Mouse (Mus musculus) layer of hippocampus, adult 9-11 months (tissue): Measurements from ENCODE around the gene Polr2b.

Experiments
- DNase-seq: peaks from one replicate; pipeline ENCODE4 v3.0.0; 2022

Polr2b gene

GRCm38 (mm10) chr5:77366313-77366712 is 56.4 kb downstream of the Polr2b start:
- DNase-seq: no peak

- no peak for DNase-seq
Observed at GRCm38 (mm10) chr5:77367145-77367544, 57.2 kb downstream of the Polr2b start.

- DNase-seq: no peak
Observed at GRCm38 (mm10) chr5:77367682-77368081, 57.7 kb downstream of the Polr2b start.

- DNase-seq: no peak
Observed at GRCm38 (mm10) chr5:77368194-77368593, 58.2 kb downstream of the Polr2b start.

- DNase-seq: no peak
Observed at GRCm38 (mm10) chr5:77369394-77369793, 59.4 kb downstream of the Polr2b start.

- no peak for DNase-seq
Observed at GRCm38 (mm10) chr5:77370378-77370892, 60.5 kb downstream of the Polr2b start.

GRCm38 (mm10) chr5:77372242-77372641 is 62.3 kb downstream of the Polr2b start:
- no peak for DNase-seq

GRCm38 (mm10) chr5:77372778-77373177 is 62.8 kb downstream of the Polr2b start:
- no peak for DNase-seq

- no peak for DNase-seq
Observed at GRCm38 (mm10) chr5:77374945-77375344, 65.0 kb downstream of the Polr2b start.

- no peak for DNase-seq
Observed at GRCm38 (mm10) chr5:77375546-77375945, 65.6 kb downstream of the Polr2b start.

GRCm38 (mm10) chr5:77378027-77378426 is 68.1 kb downstream of the Polr2b start:
- DNase-seq: no peak

GRCm38 (mm10) chr5:77379434-77380135 is 69.6 kb downstream of the Polr2b start:
- DNase-seq: no peak

- no peak for DNase-seq
Observed at GRCm38 (mm10) chr5:77380321-77380901, 70.5 kb downstream of the Polr2b start.

GRCm38 (mm10) chr5:77381283-77381682 is 71.3 kb downstream of the Polr2b start:
- DNase-seq: no peak

GRCm38 (mm10) chr5:77381686-77382085 is 71.7 kb downstream of the Polr2b start:
- DNase-seq: no peak

GRCm38 (mm10) chr5:77383799-77384554 is 74.0 kb downstream of the Polr2b start:
- no peak for DNase-seq

GRCm38 (mm10) chr5:77384724-77385123 is 74.8 kb downstream of the Polr2b start:
- DNase-seq: no peak

- DNase-seq: no peak
Observed at GRCm38 (mm10) chr5:77385221-77385620, 75.3 kb downstream of the Polr2b start.

- DNase-seq: no peak
Observed at GRCm38 (mm10) chr5:77385900-77386595, 76.1 kb downstream of the Polr2b start.

GRCm38 (mm10) chr5:77386596-77387413 is 76.9 kb downstream of the Polr2b start:
- no peak for DNase-seq

- DNase-seq: no peak
Observed at GRCm38 (mm10) chr5:77387414-77387704, 77.4 kb downstream of the Polr2b start.

- no peak for DNase-seq
Observed at GRCm38 (mm10) chr5:77388359-77388758, 78.4 kb downstream of the Polr2b start.
